13 mouse cellular contexts compared by ENCODE assay signal in genomic region chr11:32538435-32538834, GRCm38 (mm10). TPM values are rescaled to one million over a fixed set of nuclear protein-coding genes. Genes with fewer than 3 reads are reported as not detected.
DNase-seq lines count a peak whose midpoint lies in the region; ATAC-seq and TF ChIP-seq lines count a peak whose summit lies in the region.
"Had no signal": no experiment of that assay in that cellular context is flagged by ENCODE, and none has a peak within 500 bp of the region (broad histone marks: within the 10 kb centered on the region; RNA-seq: fewer than 3 reads in every experiment).

No protein-coding gene starts in this region.

- TF ChIP-seq POLR2A in cerebellum, adult 2 months (IDR thresholded peaks at IDR 0.05; ENCODE audit: borderline replicate concordance, insufficient read depth, low read length) = no peak

- no peaks in the 10 kb centered on the region for H3K36me3 ChIP-seq in forebrain, embryonic 10.5 days (replicated peaks)
- no peaks in the 10 kb centered on the region for H3K36me3 ChIP-seq in forebrain, embryonic 16.5 days (ENCODE audit: control insufficient read depth, insufficient read depth)
- H3K36me3 ChIP-seq in neural tube, embryonic 11.5 days (ENCODE audit: control insufficient read depth, insufficient read depth, low read length) = no peaks in the 10 kb centered on the region
- no peaks in the 10 kb centered on the region for H3K36me3 ChIP-seq in neural tube, embryonic 15.5 days
- H3K36me3 ChIP-seq in kidney, embryonic 15.5 days = no peaks in the 10 kb centered on the region
- no peaks in the 10 kb centered on the region for H3K36me3 ChIP-seq in liver, postnatal 0 days (replicated peaks; ENCODE audit: insufficient read depth, low read length)
- H3K36me3 ChIP-seq: forebrain, embryonic 12.5 days; limb, embryonic 15.5 days; midbrain, embryonic 15.5 days had no signal

- no peak for TF ChIP-seq CTCF in liver, postnatal 0 days (IDR thresholded peaks at IDR 0.05; ENCODE audit: low read depth)
- no peak for TF ChIP-seq CTCF in cerebellum, adult 2 months (IDR thresholded peaks at IDR 0.05; ENCODE audit: borderline replicate concordance, insufficient read depth, low read depth, low read length)

- ATAC-seq in forebrain, embryonic 16.5 days = no peak
- no peak for ATAC-seq in neural tube, embryonic 11.5 days (ENCODE audit: insufficient read depth, low FRiP score, low TSS enrichment)
- no peak for ATAC-seq in neural tube, embryonic 15.5 days (ENCODE audit: low FRiP score)
- peak; percentile 40; the same call in 1 of the 2 replicates for ATAC-seq in kidney, embryonic 15.5 days (replicated peaks; ENCODE audit: low FRiP score)
- no peak for ATAC-seq in liver, postnatal 0 days
- ATAC-seq: midbrain, embryonic 15.5 days had no signal

- H3K4me2 ChIP-seq in forebrain, embryonic 16.5 days (ENCODE audit: low read length) = no peak overlapping the region
- peak overlapping the region; percentile 9; the same call in 1 of the 2 replicates for H3K4me2 ChIP-seq in neural tube, embryonic 11.5 days (ENCODE audit: low read depth)
- H3K4me2 ChIP-seq in neural tube, embryonic 15.5 days = no peak overlapping the region
- H3K4me2 ChIP-seq in kidney, embryonic 15.5 days = peak overlapping the region; percentile 7; the same call in 1 of the 2 replicates
- H3K4me2 ChIP-seq in liver, postnatal 0 days (ENCODE audit: low read depth, low read length) = peak overlapping the region; percentile 38
- H3K4me2 ChIP-seq: forebrain, embryonic 12.5 days; limb, embryonic 15.5 days; midbrain, embryonic 15.5 days had no signal

- DNase-seq in forebrain, embryonic 10.5 days (ENCODE audit: extremely low spot score, low spot score) = no peak
- DNase-seq in neural tube, embryonic 11.5 days (ENCODE audit: low spot score) = no peak
- no peak for DNase-seq in liver, postnatal 0 days
- DNase-seq in cerebellum, adult 2 months = no peak
- no peak for DNase-seq in adrenal gland, adult 8-10 months
- DNase-seq: layer of hippocampus, adult 9-11 months had no signal

- WGBS in forebrain, embryonic 10.5 days = 67% methylated on average over 6 of the region's 6 CpGs
- WGBS in forebrain, embryonic 16.5 days = 72% methylated on average over 6 of the region's 6 CpGs
- 78% methylated on average over 6 of the region's 6 CpGs for WGBS in neural tube, embryonic 11.5 days
- WGBS in neural tube, embryonic 15.5 days = 54% methylated on average over 6 of the region's 6 CpGs
- 38% methylated on average over 6 of the region's 6 CpGs for WGBS in kidney, embryonic 15.5 days
- WGBS in liver, postnatal 0 days (ENCODE audit: insufficient replicate concordance) = 42% methylated on average over 6 of the region's 6 CpGs
- 50% methylated on average over 6 of the region's 6 CpGs for WGBS in cerebellum, adult 2 months

- H3K4me1 ChIP-seq in forebrain, embryonic 10.5 days = peaks cover 62% of the 10 kb centered on the region
- H3K4me1 ChIP-seq in forebrain, embryonic 16.5 days (replicated peaks; ENCODE audit: control insufficient read depth, insufficient read depth, low read length) = peaks cover 9% of the 10 kb centered on the region
- H3K4me1 ChIP-seq in neural tube, embryonic 11.5 days (ENCODE audit: control insufficient read depth, insufficient read depth, low read length) = peaks cover 25% of the 10 kb centered on the region
- peaks cover 32% of the 10 kb centered on the region for H3K4me1 ChIP-seq in neural tube, embryonic 15.5 days
- peaks cover 69% of the 10 kb centered on the region for H3K4me1 ChIP-seq in kidney, embryonic 15.5 days
- peaks cover 51% of the 10 kb centered on the region for H3K4me1 ChIP-seq in liver, postnatal 0 days (ENCODE audit: insufficient read depth)
- H3K4me1 ChIP-seq in cerebellum, adult 2 months (ENCODE audit: control insufficient read depth, insufficient read depth, low read length) = peaks cover 25% of the 10 kb centered on the region

- H3K27ac ChIP-seq in forebrain, embryonic 10.5 days = peak overlapping the region; percentile 9; the same call in 1 of the 2 replicates
- no peak overlapping the region for H3K27ac ChIP-seq in forebrain, embryonic 16.5 days (ENCODE audit: low read length)
- H3K27ac ChIP-seq in neural tube, embryonic 11.5 days (ENCODE audit: low read depth, low read length) = no peak overlapping the region
- H3K27ac ChIP-seq in neural tube, embryonic 15.5 days (replicated peaks) = no peak overlapping the region
- peak overlapping the region; percentile 75 for H3K27ac ChIP-seq in kidney, embryonic 15.5 days
- H3K27ac ChIP-seq in liver, postnatal 0 days (ENCODE audit: low read depth) = peak overlapping the region; percentile 46
- no peak overlapping the region for H3K27ac ChIP-seq in cerebellum, adult 2 months (ENCODE audit: insufficient read depth, low read length)
- H3K27ac ChIP-seq: forebrain, embryonic 12.5 days; midbrain, embryonic 15.5 days had no signal

- H3K9ac ChIP-seq in forebrain, embryonic 16.5 days (replicated peaks; ENCODE audit: low read depth, low read length) = no peak overlapping the region
- H3K9ac ChIP-seq in neural tube, embryonic 11.5 days (ENCODE audit: low read length) = no peak overlapping the region
- no peak overlapping the region for H3K9ac ChIP-seq in neural tube, embryonic 15.5 days (replicated peaks)
- no peak overlapping the region for H3K9ac ChIP-seq in kidney, embryonic 15.5 days
- H3K9ac ChIP-seq in liver, postnatal 0 days (replicated peaks) = 0 out of 2 replicates have a peak overlapping the region, but pooled peaks have one; percentile 13
- H3K9ac ChIP-seq: forebrain, embryonic 12.5 days; limb, embryonic 15.5 days; midbrain, embryonic 15.5 days had no signal

- H3K9me3 ChIP-seq in forebrain, embryonic 10.5 days = no peaks in the 10 kb centered on the region
- H3K9me3 ChIP-seq in forebrain, embryonic 16.5 days (ENCODE audit: control insufficient read depth, low read length) = no peaks in the 10 kb centered on the region
- H3K9me3 ChIP-seq in neural tube, embryonic 11.5 days (ENCODE audit: control insufficient read depth, low read length) = no peaks in the 10 kb centered on the region
- no peaks in the 10 kb centered on the region for H3K9me3 ChIP-seq in neural tube, embryonic 15.5 days (replicated peaks)
- H3K9me3 ChIP-seq in kidney, embryonic 15.5 days (replicated peaks) = no peaks in the 10 kb centered on the region
- H3K9me3 ChIP-seq in liver, postnatal 0 days (ENCODE audit: low read length) = no peaks in the 10 kb centered on the region
- H3K9me3 ChIP-seq: forebrain, embryonic 12.5 days; limb, embryonic 15.5 days; midbrain, embryonic 15.5 days had no signal

- H3K27me3 ChIP-seq in forebrain, embryonic 10.5 days (ENCODE audit: poor library complexity, severe bottlenecking) = peaks cover 57% of the 10 kb centered on the region
- H3K27me3 ChIP-seq in forebrain, embryonic 16.5 days (replicated peaks; ENCODE audit: control insufficient read depth, insufficient read depth, low read length) = no peaks in the 10 kb centered on the region
- no peaks in the 10 kb centered on the region for H3K27me3 ChIP-seq in neural tube, embryonic 11.5 days (ENCODE audit: control insufficient read depth, insufficient read depth, low read length)
- no peaks in the 10 kb centered on the region for H3K27me3 ChIP-seq in neural tube, embryonic 15.5 days (replicated peaks)
- H3K27me3 ChIP-seq in kidney, embryonic 15.5 days = 0 out of 2 replicates have a peak, but pooled peaks cover 4% of the 10 kb centered on the region
- no peaks in the 10 kb centered on the region for H3K27me3 ChIP-seq in liver, postnatal 0 days (ENCODE audit: insufficient read depth, low read length)
- no peaks in the 10 kb centered on the region for H3K27me3 ChIP-seq in cerebellum, adult 2 months (ENCODE audit: control insufficient read depth, insufficient read depth, low read length)
- H3K27me3 ChIP-seq: limb, embryonic 15.5 days had no signal

- no peak for TF ChIP-seq EP300 in liver, postnatal 0 days (IDR thresholded peaks at IDR 0.05; ENCODE audit: low read depth)

- H3K4me3 ChIP-seq in forebrain, embryonic 10.5 days = no peak overlapping the region
- H3K4me3 ChIP-seq in forebrain, embryonic 16.5 days (replicated peaks; ENCODE audit: low read length) = no peak overlapping the region
- H3K4me3 ChIP-seq in neural tube, embryonic 11.5 days (ENCODE audit: low read depth, low read length) = no peak overlapping the region
- no peak overlapping the region for H3K4me3 ChIP-seq in neural tube, embryonic 15.5 days (replicated peaks)
- no peak overlapping the region for H3K4me3 ChIP-seq in kidney, embryonic 15.5 days (replicated peaks)
- no peak overlapping the region for H3K4me3 ChIP-seq in liver, postnatal 0 days (ENCODE audit: low read depth, low read length)
- H3K4me3 ChIP-seq in cerebellum, adult 2 months (replicated peaks; ENCODE audit: insufficient read depth, low read depth, low read length) = no peak overlapping the region
- H3K4me3 ChIP-seq: forebrain, embryonic 12.5 days; limb, embryonic 15.5 days; midbrain, embryonic 15.5 days had no signal

RNA-seq across cellular contexts. Expression of gene Stk10, which starts 5.3 kb away (rescaled TPM):
- polyA plus RNA-seq in forebrain, embryonic 10.5 days (2016; fragmentation: Nextera tagmentation; extraction: Ambion mirVana) = 2.0 and 2.3 TPM in 2 replicates
- 2.1 and 2.8 TPM in 2 replicates for polyA plus RNA-seq in forebrain, embryonic 16.5 days (2015; fragmentation: Nextera tagmentation; extraction: Ambion mirVana)
- polyA plus RNA-seq in neural tube, embryonic 11.5 days (2014; fragmentation: Nextera tagmentation; extraction: Ambion mirVana) = 2.1 and 2.4 TPM in 2 replicates
- polyA plus RNA-seq in neural tube, embryonic 15.5 days (2015; fragmentation: Nextera tagmentation; extraction: Ambion mirVana) = 2.3 and 3.9 TPM in 2 replicates
- polyA plus RNA-seq in kidney, embryonic 15.5 days (2015; fragmentation: Nextera tagmentation; extraction: Ambion mirVana) = 5.4 TPM in 2 replicates
- 2.2 and 2.3 TPM in 2 replicates for polyA plus RNA-seq in liver, postnatal 0 days (2015; fragmentation: Nextera tagmentation; extraction: Ambion mirVana)
- polyA plus RNA-seq in cerebellum, adult 2 months (2012; rRNA removed) = 19.6 and 21.6 TPM in 2 replicates
- total RNA-seq in adrenal gland, adult 8-10 months (2022) = 10 to 100 TPM in 2 of 4 experiments, 1 to 10 TPM in 2; 9.5 to 23.3 (median 14.9) TPM

RNA-seq across cellular contexts. Expression of gene Efcab9, which starts 6.6 kb away (rescaled TPM):
- polyA plus RNA-seq in forebrain, embryonic 10.5 days (2016; fragmentation: Nextera tagmentation; extraction: Ambion mirVana) = 0.21 and 0.25 TPM in 2 replicates
- polyA plus RNA-seq in forebrain, embryonic 16.5 days (2015; fragmentation: Nextera tagmentation; extraction: Ambion mirVana) = not detected in 2 replicates
- 0.41 TPM in 1 of 2 replicates, not detected in the other for polyA plus RNA-seq in neural tube, embryonic 11.5 days (2014; fragmentation: Nextera tagmentation; extraction: Ambion mirVana)
- polyA plus RNA-seq in neural tube, embryonic 15.5 days (2015; fragmentation: Nextera tagmentation; extraction: Ambion mirVana) = 0.63 TPM in 1 of 2 replicates, not detected in the other
- polyA plus RNA-seq in kidney, embryonic 15.5 days (2015; fragmentation: Nextera tagmentation; extraction: Ambion mirVana) = 0.42 TPM in 1 of 2 replicates, not detected in the other
- polyA plus RNA-seq in liver, postnatal 0 days (2015; fragmentation: Nextera tagmentation; extraction: Ambion mirVana) = 0.17 and 0.21 TPM in 2 replicates
- polyA plus RNA-seq in cerebellum, adult 2 months (2012; rRNA removed) = 0.97 and 1.4 TPM in 2 replicates
- total RNA-seq in adrenal gland, adult 8-10 months (2022) = 1 to 10 TPM; 1.3 to 2.4 (median 1.6) TPM
- total RNA-seq: hematopoietic stem cell, adult 5-6 weeks had no signal
- polyA plus RNA-seq: limb, embryonic 15.5 days; midbrain, embryonic 15.5 days had no signal

Comparison
In these comparisons a context has a peak if more than half of its experiments do, and no peak if none do; other contexts are left out.
1. H3K27ac ChIP-seq: peak in forebrain, embryonic 10.5 days (single experiment), kidney, embryonic 15.5 days (single experiment) and liver, postnatal 0 days (single experiment); none in forebrain, embryonic 16.5 days (single experiment), neural tube, embryonic 11.5 days (single experiment), neural tube, embryonic 15.5 days (single experiment) and cerebellum, adult 2 months (single experiment).
2. H3K4me2 ChIP-seq: peak in neural tube, embryonic 11.5 days (single experiment), kidney, embryonic 15.5 days (single experiment) and liver, postnatal 0 days (single experiment); none in forebrain, embryonic 16.5 days (single experiment) and neural tube, embryonic 15.5 days (single experiment).